Mouse (Mus musculus): ENCODE measurements around the gene Gatad2b. TPM values are rescaled to one million over a fixed set of nuclear protein-coding genes. Genes with fewer than 3 reads are reported as not detected.

Gene Gatad2b
- polyA plus RNA-seq, 1 experiment, result 15.1 TPM

DNA sequence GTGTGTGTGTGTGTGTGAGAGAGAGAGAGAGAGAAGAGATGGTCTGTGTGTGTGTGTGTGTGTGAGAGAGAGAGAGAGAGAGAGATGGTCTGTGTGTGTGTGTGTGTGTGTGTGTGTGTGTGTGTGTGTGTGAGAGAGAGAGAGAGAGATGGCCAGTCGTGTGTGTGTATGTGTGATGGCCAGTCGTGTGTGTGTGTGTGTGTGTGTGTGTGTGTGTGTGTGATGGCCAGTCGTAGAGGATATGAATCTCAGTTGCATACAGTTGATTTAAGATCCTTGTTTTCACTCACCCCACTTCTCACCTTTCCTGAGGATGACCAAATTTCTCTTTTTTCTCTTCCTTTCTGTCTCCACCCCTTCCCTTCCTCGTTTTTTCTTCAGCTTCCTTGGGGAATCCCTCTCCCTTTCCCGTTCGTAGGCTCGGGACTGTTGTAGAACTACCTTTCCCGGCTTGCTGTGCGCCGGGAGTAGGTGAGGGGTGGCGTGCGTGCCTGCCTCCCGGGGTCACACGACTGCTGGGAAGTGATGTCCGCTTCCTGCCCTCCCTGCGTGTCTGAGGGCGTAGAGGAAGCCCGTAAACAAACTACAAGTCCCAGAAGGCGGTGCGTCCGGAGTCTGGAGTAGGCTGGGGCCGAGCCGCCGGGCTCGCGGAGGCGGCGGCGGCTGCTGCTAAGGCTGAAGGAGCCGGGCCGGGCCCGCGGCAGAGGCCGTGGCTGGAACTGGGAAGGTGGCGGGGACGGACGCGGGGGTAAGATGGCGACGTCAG, 39.1 kb upstream of the Gatad2b start, which contains the start of gene Crtc2:
Gene Crtc2 (plus strand): TSS at position 511 of the 766 bp plus-strand sequence.
- no peak for TF ChIP-seq CTCF (IDR thresholded peaks at IDR 0.05; ENCODE audit: extremely low read depth, insufficient read length, insufficient replicate concordance, low read depth, low read length)
- TF ChIP-seq POLR2A (IDR thresholded peaks at IDR 0.05; ENCODE audit: low read depth, low read length), result peak; percentile 76
- peaks cover 11% of the 10 kb centered on the region; the same call in 1 of the 2 replicates for H3K4me1 ChIP-seq (ENCODE audit: control insufficient read depth, insufficient read depth, insufficient read length, low read length)
- under 1% methylated on average over 40 of the region's 40 CpGs for WGBS
- H3K4me3 ChIP-seq (ENCODE audit: low read depth, low read length), result peak within 1 kb of the TSS; percentile 84
- H3K36me3 ChIP-seq (ENCODE audit: control insufficient read depth, insufficient read depth, low read length), result peaks cover 23% of the 10 kb centered on the region
- no peaks in the 10 kb centered on the region for H3K27me3 ChIP-seq (ENCODE audit: control insufficient read depth, insufficient read depth, low read length)
- peak within 1 kb of the TSS; percentile 82 for H3K27ac ChIP-seq (ENCODE audit: insufficient read depth, low read depth, low read length)

DNA sequence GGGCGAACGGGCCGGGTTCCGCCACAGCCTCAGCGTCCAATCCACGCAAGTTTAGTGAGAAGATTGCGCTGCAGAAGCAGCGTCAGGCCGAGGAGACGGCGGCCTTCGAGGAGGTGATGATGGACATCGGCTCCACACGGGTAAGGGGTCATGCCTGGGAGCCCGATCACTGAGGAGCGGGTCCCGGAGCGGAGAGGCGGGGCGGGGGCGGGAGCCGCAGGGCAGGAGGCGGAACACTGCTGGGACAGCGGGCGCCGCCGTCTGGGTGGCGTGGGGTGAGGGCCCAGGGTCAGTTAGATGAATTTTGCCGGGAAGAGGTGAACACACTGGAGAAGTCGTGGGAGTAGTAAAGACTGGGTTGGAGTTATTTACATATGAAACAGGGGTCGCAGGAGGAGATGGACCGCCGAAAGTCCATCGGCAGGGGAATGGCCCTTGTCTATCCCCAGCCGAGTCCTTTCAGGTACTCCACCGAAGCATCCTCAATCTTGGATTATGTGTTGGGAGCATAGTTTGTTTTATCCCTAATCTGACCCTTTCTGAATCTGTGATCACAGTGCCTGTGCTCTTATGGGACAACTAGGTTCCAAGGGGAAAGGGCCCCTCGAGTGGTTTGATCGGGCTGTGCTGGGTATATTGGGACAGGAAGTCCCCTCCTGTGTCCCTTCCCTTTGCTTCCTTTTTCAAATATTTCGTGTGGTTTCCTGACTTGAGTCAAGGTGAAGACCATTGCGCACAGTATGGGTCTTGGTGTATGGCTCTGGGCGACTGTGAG, 38.4 kb upstream of the Gatad2b start:
- Histone ChIP-seq H3K36me3 (ENCODE audit: control insufficient read depth, insufficient read depth, low read length) (peaks cover 26% of the 10 kb centered on the region), H3K4me1 (ENCODE audit: control insufficient read depth, insufficient read depth, insufficient read length, low read length) (peaks cover 10% of the 10 kb centered on the region; the same call in 1 of the 2 replicates), H3K27me3 (ENCODE audit: control insufficient read depth, insufficient read depth, low read length) (no peaks in the 10 kb centered on the region), H3K27ac (ENCODE audit: insufficient read depth, low read depth, low read length) (peak overlapping the region; percentile 82), H3K4me3 (ENCODE audit: low read depth, low read length) (peak overlapping the region; percentile 84)
- TF ChIP-seq POLR2A (IDR thresholded peaks at IDR 0.05; ENCODE audit: low read depth, low read length) (no peak), CTCF (IDR thresholded peaks at IDR 0.05; ENCODE audit: extremely low read depth, insufficient read length, insufficient replicate concordance, low read depth, low read length) (peak; percentile 16; the same call in 1 of the 2 replicates)
- 1% methylated on average over 41 of the region's 41 CpGs for WGBS

DNA sequence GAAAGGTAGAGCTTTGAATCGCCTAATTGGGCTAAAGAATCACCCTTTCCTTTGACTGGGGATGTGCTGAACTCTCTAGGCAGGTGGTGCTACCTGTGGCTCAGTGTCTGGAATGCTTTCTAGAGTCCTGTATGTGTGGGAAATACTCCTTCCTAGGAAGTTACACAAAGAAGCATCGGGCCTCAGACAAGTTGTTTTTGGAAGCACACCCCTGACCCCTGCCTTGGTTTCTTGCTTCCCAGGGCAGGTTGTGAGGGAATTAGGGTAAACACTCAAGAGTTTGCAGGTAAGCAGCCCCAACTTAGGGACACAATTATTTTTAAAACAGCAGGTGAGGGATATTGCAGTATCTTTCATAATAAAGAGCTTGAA, 37.8 kb upstream of the Gatad2b start:
- TF ChIP-seq CTCF (IDR thresholded peaks at IDR 0.05; ENCODE audit: extremely low read depth, insufficient read length, insufficient replicate concordance, low read depth, low read length) (no peak), POLR2A (IDR thresholded peaks at IDR 0.05; ENCODE audit: low read depth, low read length) (no peak)
- Histone ChIP-seq H3K27ac (ENCODE audit: insufficient read depth, low read depth, low read length) (no peak overlapping the region), H3K4me1 (ENCODE audit: control insufficient read depth, insufficient read depth, insufficient read length, low read length) (peaks cover 10% of the 10 kb centered on the region; the same call in 1 of the 2 replicates), H3K4me3 (ENCODE audit: low read depth, low read length) (peak overlapping the region; percentile 84), H3K36me3 (ENCODE audit: control insufficient read depth, insufficient read depth, low read length) (peaks cover 31% of the 10 kb centered on the region), H3K27me3 (ENCODE audit: control insufficient read depth, insufficient read depth, low read length) (no peaks in the 10 kb centered on the region)
- 1% methylated on average over 2 of the region's 2 CpGs for WGBS

GRCm38 (mm10) chr3:90255784-90256353, 37.1 kb upstream of the Gatad2b start:
- H3K27ac ChIP-seq (ENCODE audit: insufficient read depth, low read depth, low read length), result no peak overlapping the region
- H3K4me3 ChIP-seq (ENCODE audit: low read depth, low read length), result no peak overlapping the region
- no peak for TF ChIP-seq CTCF (IDR thresholded peaks at IDR 0.05; ENCODE audit: extremely low read depth, insufficient read length, insufficient replicate concordance, low read depth, low read length)
- TF ChIP-seq POLR2A (IDR thresholded peaks at IDR 0.05; ENCODE audit: low read depth, low read length), result no peak
- peaks cover 32% of the 10 kb centered on the region for H3K36me3 ChIP-seq (ENCODE audit: control insufficient read depth, insufficient read depth, low read length)
- no peaks in the 10 kb centered on the region for H3K27me3 ChIP-seq (ENCODE audit: control insufficient read depth, insufficient read depth, low read length)
- 90% methylated on average over 14 of the region's 14 CpGs for WGBS
- H3K4me1 ChIP-seq (ENCODE audit: control insufficient read depth, insufficient read depth, insufficient read length, low read length), result peaks cover 10% of the 10 kb centered on the region; the same call in 1 of the 2 replicates

GRCm38 (mm10) chr3:90256731-90257530, 36.0 kb upstream of the Gatad2b start:
- peaks cover 10% of the 10 kb centered on the region; the same call in 1 of the 2 replicates for H3K4me1 ChIP-seq (ENCODE audit: control insufficient read depth, insufficient read depth, insufficient read length, low read length)
- peaks cover 34% of the 10 kb centered on the region for H3K36me3 ChIP-seq (ENCODE audit: control insufficient read depth, insufficient read depth, low read length)
- 87% methylated on average over 19 of the region's 19 CpGs for WGBS
- TF ChIP-seq POLR2A (IDR thresholded peaks at IDR 0.05; ENCODE audit: low read depth, low read length), result no peak
- no peak for TF ChIP-seq CTCF (IDR thresholded peaks at IDR 0.05; ENCODE audit: extremely low read depth, insufficient read length, insufficient replicate concordance, low read depth, low read length)
- no peak overlapping the region for H3K4me3 ChIP-seq (ENCODE audit: low read depth, low read length)
- H3K27ac ChIP-seq (ENCODE audit: insufficient read depth, low read depth, low read length), result no peak overlapping the region
- no peaks in the 10 kb centered on the region for H3K27me3 ChIP-seq (ENCODE audit: control insufficient read depth, insufficient read depth, low read length)

GRCm38 (mm10) chr3:90258521-90258920, 34.5 kb upstream of the Gatad2b start:
- no peaks in the 10 kb centered on the region for H3K27me3 ChIP-seq (ENCODE audit: control insufficient read depth, insufficient read depth, low read length)
- WGBS, result 44% methylated on average over 4 of the region's 4 CpGs
- H3K27ac ChIP-seq (ENCODE audit: insufficient read depth, low read depth, low read length), result no peak overlapping the region
- H3K4me3 ChIP-seq (ENCODE audit: low read depth, low read length), result no peak overlapping the region
- no peak for TF ChIP-seq CTCF (IDR thresholded peaks at IDR 0.05; ENCODE audit: extremely low read depth, insufficient read length, insufficient replicate concordance, low read depth, low read length)
- no peak for TF ChIP-seq POLR2A (IDR thresholded peaks at IDR 0.05; ENCODE audit: low read depth, low read length)
- peaks cover 10% of the 10 kb centered on the region; the same call in 1 of the 2 replicates for H3K4me1 ChIP-seq (ENCODE audit: control insufficient read depth, insufficient read depth, insufficient read length, low read length)
- H3K36me3 ChIP-seq (ENCODE audit: control insufficient read depth, insufficient read depth, low read length), result peaks cover 48% of the 10 kb centered on the region
